Mouse (Mus musculus) ES-E14 (cell line): Measurements from ENCODE around the gene Stam.

Experiments
- CHD2 ChIP-seq: IDR thresholded peaks from 2 replicates; pipeline ENCODE4 v1.6.1; 2014; ENCODE audit warnings: mild to moderate bottlenecking, low read depth, low read length, inconsistent platforms
- HCFC1 ChIP-seq: IDR thresholded peaks from 2 replicates; pipeline ENCODE4 v1.6.1; 2012; ENCODE audit warnings: low read length, inconsistent platforms, borderline replicate concordance; ENCODE audit not compliant: insufficient read depth
- MAFK ChIP-seq: IDR thresholded peaks from 2 replicates; pipeline ENCODE4 v1.6.1; 2014; ENCODE audit warnings: mild to moderate bottlenecking, low read depth, low read length, inconsistent platforms; ENCODE audit not compliant: insufficient read depth
- ZC3H11A ChIP-seq: IDR thresholded peaks from 2 replicates; pipeline ENCODE4 v1.6.1; 2012; ENCODE audit warnings: low read depth, mild to moderate bottlenecking, inconsistent platforms, low read length, borderline replicate concordance
- ZNF384 ChIP-seq: IDR thresholded peaks from 2 replicates; pipeline ENCODE4 v1.6.1; 2012; ENCODE audit warnings: low read depth, low read length, inconsistent platforms

DNA sequence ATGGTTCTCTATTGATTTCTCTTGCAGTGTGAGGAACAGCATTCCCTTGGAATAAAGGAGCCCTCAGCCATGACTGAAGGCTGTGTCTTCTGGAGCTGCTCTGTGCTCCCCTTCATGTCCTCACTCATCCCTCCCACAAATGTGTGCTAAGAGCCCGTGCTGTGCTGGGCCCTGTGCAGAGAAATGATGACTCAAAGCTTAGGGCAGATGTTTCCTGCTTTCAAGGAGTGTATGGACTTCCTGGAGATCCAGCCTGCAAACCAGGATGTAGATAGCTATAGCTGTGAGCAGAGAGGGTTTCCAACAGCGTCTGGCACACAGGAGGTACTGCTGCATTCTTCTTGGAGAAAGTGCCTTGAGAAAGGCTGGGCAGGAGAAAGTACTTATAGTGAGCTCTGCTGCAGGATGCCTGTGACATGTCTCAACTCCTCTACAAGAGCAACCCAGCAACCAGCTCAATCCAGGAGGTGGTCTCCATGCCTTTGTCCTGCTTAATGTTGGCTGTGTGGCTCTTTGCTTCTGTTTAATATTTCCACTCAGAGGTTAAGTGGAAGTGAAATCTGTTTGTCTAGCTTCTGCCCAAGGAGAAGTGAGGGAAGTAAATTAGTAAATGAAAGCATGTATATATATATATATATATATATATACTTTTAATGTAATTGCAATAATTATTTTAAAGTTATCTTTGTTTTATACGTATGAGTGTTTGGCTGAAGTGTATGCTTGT, 91.9 kb downstream of the Stam start:
- no peak for TF ChIP-seq ZC3H11A
- TF ChIP-seq CHD2, result no peak
- no peak for TF ChIP-seq ZNF384
- TF ChIP-seq HCFC1, result no peak
- no peak for TF ChIP-seq MAFK
